ENCODE assay signal across 7 mouse cellular contexts in genomic region chr14:99299701-99300191, GRCm38 (mm10). TPM values are rescaled to one million over a fixed set of nuclear protein-coding genes. Genes with fewer than 3 reads are reported as not detected.
DNase-seq lines count a peak whose midpoint lies in the region; ATAC-seq lines count a peak whose summit lies in the region.

No protein-coding gene starts in this region.

- H3K27ac ChIP-seq in forebrain, embryonic 13.5 days, result no peak overlapping the region
- no peak overlapping the region for H3K27ac ChIP-seq in liver, embryonic 15.5 days (replicated peaks)
- H3K27ac ChIP-seq in stomach, embryonic 14.5 days (ENCODE audit: low read length), result peak overlapping the region; percentile 70

- peak overlapping the region; percentile 73 for H3K4me3 ChIP-seq in forebrain, embryonic 13.5 days
- H3K4me3 ChIP-seq in liver, embryonic 15.5 days (replicated peaks), result peak overlapping the region; percentile 68
- H3K4me3 ChIP-seq in stomach, embryonic 14.5 days (ENCODE audit: low read depth, low read length), result peak overlapping the region; percentile 78

- H3K9ac ChIP-seq in forebrain, embryonic 13.5 days, result peak overlapping the region; percentile 70
- H3K9ac ChIP-seq in liver, embryonic 15.5 days, result peak overlapping the region; percentile 68
- peak overlapping the region; percentile 79 for H3K9ac ChIP-seq in stomach, embryonic 14.5 days (replicated peaks; ENCODE audit: low read depth, low read length)

- peak; percentile 58 to 70 for DNase-seq in right cerebral cortex, adult 2 months (ENCODE audit: low spot score in 2 of 2)
- DNase-seq in right cerebral cortex, postnatal 4 days, result no peak
- DNase-seq in hindlimb bud, embryonic 11.5 days (ENCODE audit: extremely low spot score, low read depth, low spot score), result peak; percentile 28

- H3K9me3 ChIP-seq in forebrain, embryonic 13.5 days (replicated peaks), result no peaks in the 10 kb centered on the region
- no peaks in the 10 kb centered on the region for H3K9me3 ChIP-seq in liver, embryonic 15.5 days (replicated peaks)
- H3K9me3 ChIP-seq in stomach, embryonic 14.5 days (ENCODE audit: control insufficient read depth, low read depth, low read length), result no peaks in the 10 kb centered on the region

- peaks cover 28% of the 10 kb centered on the region for H3K27me3 ChIP-seq in forebrain, embryonic 13.5 days
- H3K27me3 ChIP-seq in liver, embryonic 15.5 days, result peaks cover 57% of the 10 kb centered on the region
- no peaks in the 10 kb centered on the region for H3K27me3 ChIP-seq in stomach, embryonic 14.5 days (ENCODE audit: control insufficient read depth, insufficient read depth, low read length)

- peaks cover 17% of the 10 kb centered on the region for H3K4me1 ChIP-seq in forebrain, embryonic 13.5 days
- H3K4me1 ChIP-seq in liver, embryonic 15.5 days (replicated peaks), result peaks cover 21% of the 10 kb centered on the region
- H3K4me1 ChIP-seq in stomach, embryonic 14.5 days (ENCODE audit: control insufficient read depth, insufficient read depth, low read length), result no peaks in the 10 kb centered on the region

- WGBS in forebrain, embryonic 13.5 days, result 5% methylated on average over 21 of the region's 21 CpGs
- 11% methylated on average over 21 of the region's 21 CpGs for WGBS in liver, embryonic 15.5 days (ENCODE audit: insufficient replicate concordance)
- WGBS in stomach, embryonic 14.5 days, result 3% methylated on average over 21 of the region's 21 CpGs

- H3K36me3 ChIP-seq in forebrain, embryonic 13.5 days (ENCODE audit: poor library complexity, severe bottlenecking), result no peaks in the 10 kb centered on the region; the same call in 1 of the 2 replicates
- H3K36me3 ChIP-seq in liver, embryonic 15.5 days (replicated peaks), result no peaks in the 10 kb centered on the region
- H3K36me3 ChIP-seq in stomach, embryonic 14.5 days (ENCODE audit: control insufficient read depth, insufficient read depth, low read length), result no peaks in the 10 kb centered on the region

- peak overlapping the region; percentile 98 for H3K4me2 ChIP-seq in forebrain, embryonic 13.5 days
- H3K4me2 ChIP-seq in liver, embryonic 15.5 days, result peak overlapping the region; percentile 98
- H3K4me2 ChIP-seq in stomach, embryonic 14.5 days (replicated peaks; ENCODE audit: low read depth, low read length), result peak overlapping the region; percentile 75

- ATAC-seq in forebrain, embryonic 13.5 days, result no peak
- ATAC-seq in liver, embryonic 15.5 days (ENCODE audit: insufficient read depth), result no peak
- ATAC-seq in stomach, embryonic 14.5 days (ENCODE audit: insufficient number of reproducible peaks, insufficient read depth, low FRiP score, low read depth), result no peak
- ATAC-seq in CD4-positive, CD25-positive, alpha-beta regulatory T cell, adult 4 months, result no peak

RNA-seq across cellular contexts. Expression of gene Klf5, which starts 1.3 kb away (rescaled TPM):
- 1.8 and 2.1 TPM in 2 replicates for polyA plus RNA-seq in forebrain, embryonic 13.5 days (2015; fragmentation: Nextera tagmentation; extraction: Ambion mirVana)
- 1.8 and 2.1 TPM in 2 replicates for polyA plus RNA-seq in liver, embryonic 15.5 days (2015; fragmentation: Nextera tagmentation; extraction: Ambion mirVana)
- 97.2 and 109 TPM in 2 replicates for polyA plus RNA-seq in stomach, embryonic 14.5 days (2014; fragmentation: Nextera tagmentation; extraction: Ambion mirVana)
- under 1 TPM in 1 of 2 experiments, not detected in 1; 0.11 TPM for polyA plus RNA-seq in CD4-positive, CD25-positive, alpha-beta regulatory T cell, adult 4 months (2017; shearing (Covaris generic))

Comparison
In these comparisons a context has a peak if more than half of its experiments do, and no peak if none do; other contexts are left out.
1. RNA of gene Klf5, which starts 1.3 kb away (polyA plus RNA-seq): 97.2 to 109 TPM in stomach, embryonic 14.5 days; 1.8 to 2.1 TPM in forebrain, embryonic 13.5 days, 1.8 to 2.1 TPM in liver, embryonic 15.5 days and 0.11 TPM in CD4-positive, CD25-positive, alpha-beta regulatory T cell, adult 4 months; every median in the first group is over 10 times any median in the second.
2. Peak in every context shown above with its lines, with median percentiles within 50 percentile points of each other: H3K4me2 ChIP-seq, H3K4me3 ChIP-seq and H3K9ac ChIP-seq.